Mouse (Mus musculus): Measurements from ENCODE around the gene Gnat3. TPM values are rescaled to one million over a fixed set of nuclear protein-coding genes. Genes with fewer than 3 reads are reported as not detected.

Gnat3 gene
- polyA plus RNA-seq, 1 experiment, result not detected

GRCm38 (mm10) chr5:17969704-17970390, 7.5 kb downstream of the Gnat3 start:
- no peaks in the 10 kb centered on the region for H3K4me1 ChIP-seq
- no peak overlapping the region for H3K4me3 ChIP-seq (replicated peaks)
- H3K9me3 ChIP-seq, result no peaks in the 10 kb centered on the region
- no peaks in the 10 kb centered on the region for H3K36me3 ChIP-seq (replicated peaks; ENCODE audit: low read length)
- TF ChIP-seq FLI1 (IDR thresholded peaks at IDR 0.05; ENCODE audit: low read length), result no peak
- TF ChIP-seq GATA1 (IDR thresholded peaks at IDR 0.05; ENCODE audit: borderline replicate concordance, low read length), result no peak
- no peaks in the 10 kb centered on the region for H3K27me3 ChIP-seq (replicated peaks)

GRCm38 (mm10) chr5:17970391-17970730, 8.0 kb downstream of the Gnat3 start:
- Histone ChIP-seq H3K4me1 (no peaks in the 10 kb centered on the region), H3K9me3 (no peaks in the 10 kb centered on the region), H3K27me3 (replicated peaks) (no peaks in the 10 kb centered on the region), H3K36me3 (replicated peaks; ENCODE audit: low read length) (no peaks in the 10 kb centered on the region), H3K4me3 (replicated peaks) (no peak overlapping the region)
- TF ChIP-seq GATA1 (IDR thresholded peaks at IDR 0.05; ENCODE audit: borderline replicate concordance, low read length) (no peak), FLI1 (IDR thresholded peaks at IDR 0.05; ENCODE audit: low read length) (no peak)

GRCm38 (mm10) chr5:17980501-17981121, 18.3 kb downstream of the Gnat3 start:
- Histone ChIP-seq H3K4me1 (no peaks in the 10 kb centered on the region), H3K36me3 (replicated peaks; ENCODE audit: low read length) (no peaks in the 10 kb centered on the region), H3K9me3 (peaks cover 10% of the 10 kb centered on the region), H3K27me3 (replicated peaks) (no peaks in the 10 kb centered on the region), H3K4me3 (replicated peaks) (no peak overlapping the region)
- no peak for TF ChIP-seq GATA1 (IDR thresholded peaks at IDR 0.05; ENCODE audit: borderline replicate concordance, low read length)
- no peak for TF ChIP-seq FLI1 (IDR thresholded peaks at IDR 0.05; ENCODE audit: low read length)

- Histone ChIP-seq H3K27me3 (replicated peaks) (no peaks in the 10 kb centered on the region), H3K4me3 (replicated peaks) (no peak overlapping the region), H3K4me1 (no peaks in the 10 kb centered on the region), H3K36me3 (replicated peaks; ENCODE audit: low read length) (no peaks in the 10 kb centered on the region), H3K9me3 (peaks cover 10% of the 10 kb centered on the region)
- TF ChIP-seq FLI1 (IDR thresholded peaks at IDR 0.05; ENCODE audit: low read length) (no peak), GATA1 (IDR thresholded peaks at IDR 0.05; ENCODE audit: borderline replicate concordance, low read length) (no peak)
These were observed 20.4 kb downstream of the Gnat3 start for GRCm38 (mm10) chr5:17982770-17983169.

GRCm38 (mm10) chr5:17984522-17984921, 22.2 kb downstream of the Gnat3 start:
- Histone ChIP-seq H3K4me3 (replicated peaks) (no peak overlapping the region), H3K4me1 (no peaks in the 10 kb centered on the region), H3K27me3 (replicated peaks) (no peaks in the 10 kb centered on the region), H3K9me3 (peaks cover 6% of the 10 kb centered on the region; the same call in 1 of the 2 replicates), H3K36me3 (replicated peaks; ENCODE audit: low read length) (no peaks in the 10 kb centered on the region)
- TF ChIP-seq GATA1 (IDR thresholded peaks at IDR 0.05; ENCODE audit: borderline replicate concordance, low read length), result no peak
- no peak for TF ChIP-seq FLI1 (IDR thresholded peaks at IDR 0.05; ENCODE audit: low read length)

GRCm38 (mm10) chr5:17986611-17987010, 24.3 kb downstream of the Gnat3 start:
- Histone ChIP-seq H3K27me3 (replicated peaks) (no peaks in the 10 kb centered on the region), H3K36me3 (replicated peaks; ENCODE audit: low read length) (no peaks in the 10 kb centered on the region), H3K4me3 (replicated peaks) (no peak overlapping the region), H3K9me3 (no peaks in the 10 kb centered on the region), H3K4me1 (no peaks in the 10 kb centered on the region)
- TF ChIP-seq GATA1 (IDR thresholded peaks at IDR 0.05; ENCODE audit: borderline replicate concordance, low read length) (no peak), FLI1 (IDR thresholded peaks at IDR 0.05; ENCODE audit: low read length) (no peak)

GRCm38 (mm10) chr5:17990618-17991017, 28.3 kb downstream of the Gnat3 start:
- no peak overlapping the region for H3K4me3 ChIP-seq (replicated peaks)
- no peaks in the 10 kb centered on the region for H3K4me1 ChIP-seq
- no peaks in the 10 kb centered on the region for H3K36me3 ChIP-seq (replicated peaks; ENCODE audit: low read length)
- TF ChIP-seq FLI1 (IDR thresholded peaks at IDR 0.05; ENCODE audit: low read length) (no peak), GATA1 (IDR thresholded peaks at IDR 0.05; ENCODE audit: borderline replicate concordance, low read length) (no peak)
- no peaks in the 10 kb centered on the region for H3K27me3 ChIP-seq (replicated peaks)
- no peaks in the 10 kb centered on the region for H3K9me3 ChIP-seq

GRCm38 (mm10) chr5:17999570-17999969, 37.2 kb downstream of the Gnat3 start:
- H3K4me3 ChIP-seq (replicated peaks), result no peak overlapping the region
- no peaks in the 10 kb centered on the region for H3K27me3 ChIP-seq (replicated peaks)
- TF ChIP-seq GATA1 (IDR thresholded peaks at IDR 0.05; ENCODE audit: borderline replicate concordance, low read length) (no peak), FLI1 (IDR thresholded peaks at IDR 0.05; ENCODE audit: low read length) (no peak)
- H3K9me3 ChIP-seq, result no peaks in the 10 kb centered on the region
- no peaks in the 10 kb centered on the region for H3K36me3 ChIP-seq (replicated peaks; ENCODE audit: low read length)
- no peaks in the 10 kb centered on the region for H3K4me1 ChIP-seq

GRCm38 (mm10) chr5:18000185-18000584, 37.8 kb downstream of the Gnat3 start:
- Histone ChIP-seq H3K9me3 (no peaks in the 10 kb centered on the region), H3K36me3 (replicated peaks; ENCODE audit: low read length) (no peaks in the 10 kb centered on the region), H3K4me3 (replicated peaks) (no peak overlapping the region), H3K4me1 (no peaks in the 10 kb centered on the region; the same call in 1 of the 2 replicates), H3K27me3 (replicated peaks) (no peaks in the 10 kb centered on the region)
- TF ChIP-seq FLI1 (IDR thresholded peaks at IDR 0.05; ENCODE audit: low read length) (no peak), GATA1 (IDR thresholded peaks at IDR 0.05; ENCODE audit: borderline replicate concordance, low read length) (no peak)

- H3K9me3 ChIP-seq, result no peaks in the 10 kb centered on the region
- no peak overlapping the region for H3K4me3 ChIP-seq (replicated peaks)
- H3K36me3 ChIP-seq (replicated peaks; ENCODE audit: low read length), result no peaks in the 10 kb centered on the region
- TF ChIP-seq GATA1 (IDR thresholded peaks at IDR 0.05; ENCODE audit: borderline replicate concordance, low read length), result no peak
- no peak for TF ChIP-seq FLI1 (IDR thresholded peaks at IDR 0.05; ENCODE audit: low read length)
- peaks cover 5% of the 10 kb centered on the region for H3K4me1 ChIP-seq
- H3K27me3 ChIP-seq (replicated peaks), result no peaks in the 10 kb centered on the region
These were observed 39.3 kb downstream of the Gnat3 start for GRCm38 (mm10) chr5:18001646-18002045.

Data from megakaryocyte, embryonic 14.5 days (primary cell).